Mouse (Mus musculus): ENCODE data around the gene Slc6a15.

DNA sequence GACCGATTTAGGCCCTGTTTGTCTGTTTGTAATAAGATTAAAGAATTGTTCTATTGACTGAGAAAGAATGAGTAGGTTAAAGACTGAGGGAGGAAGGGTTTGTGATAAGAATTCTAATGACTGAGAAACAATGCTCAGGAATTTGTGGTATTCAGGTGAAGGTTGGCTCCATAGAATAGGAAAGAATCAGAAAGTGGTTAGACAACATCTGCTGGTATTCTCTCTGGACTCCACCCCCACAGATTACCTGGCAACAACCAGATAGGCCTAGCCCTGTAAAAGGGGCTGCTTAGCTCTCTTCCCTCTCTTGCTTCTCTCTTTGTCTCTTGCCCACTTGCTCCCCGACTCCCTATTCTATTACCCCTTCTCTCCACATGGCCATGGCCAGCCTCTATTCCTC lies 20.8 kb upstream of the Slc6a15 start:
- TF ChIP-seq POLR2A (IDR thresholded peaks at IDR 0.05; ENCODE audit: insufficient read length, low read depth), result no peak
- TF ChIP-seq MYOD1 (IDR thresholded peaks at IDR 0.05; ENCODE audit: control insufficient read depth in 1 of 3, insufficient read length in 2 of 3, low read depth in 2 of 3), result no peak
